Mouse (Mus musculus): ENCODE measurements at regions not wholly inside any gene's neighbourhood (a gene's known extent, or its start where the extent isn't known, plus 50 kb on each side); places are given as distances from the start of the nearest gene placed in this dataset.
"Not testable (repeated sequence)": the region's sequence is repeated elsewhere in the genome, so short reads cannot be mapped to it uniquely, and the experiment has no call there.

DNA sequence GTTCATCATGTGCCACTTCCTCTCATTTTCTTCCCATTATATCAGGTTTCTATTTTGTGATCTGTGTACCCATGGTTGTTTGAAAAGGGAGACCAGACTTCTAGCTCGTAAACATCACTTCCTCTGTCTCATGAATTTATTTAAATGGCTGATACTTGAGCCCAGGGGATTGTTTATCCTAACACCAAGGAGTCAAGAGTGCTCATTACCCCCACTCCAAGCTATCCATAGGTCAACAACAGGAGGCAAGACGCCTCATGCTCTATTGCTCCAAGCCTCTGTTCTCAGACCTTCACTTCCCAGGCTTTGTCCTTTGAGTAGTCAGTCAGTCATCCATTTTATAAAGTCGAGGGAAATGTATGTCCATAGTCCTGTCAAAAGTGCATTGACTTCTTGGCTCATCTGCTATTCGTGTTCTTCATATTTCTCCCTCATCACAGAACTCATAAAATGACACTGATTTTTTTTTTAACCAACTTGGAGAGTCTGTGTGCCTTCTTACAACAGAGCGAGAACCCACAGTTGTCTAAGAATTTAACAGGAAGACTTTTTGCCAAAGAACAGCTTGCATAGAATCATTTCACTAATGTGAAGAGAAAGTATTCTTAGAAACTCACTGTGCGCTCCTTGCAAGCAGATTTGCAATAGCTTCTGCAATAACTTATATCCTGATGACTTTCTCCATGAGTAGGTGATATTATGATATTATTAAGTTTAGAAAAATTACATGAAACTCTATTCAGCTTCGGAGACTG, 231.8 kb downstream of the Bmp2 start:
- no peak for ATAC-seq (ENCODE audit: low read depth)
- H3K9ac ChIP-seq (replicated peaks; ENCODE audit: low read depth, low read length): no peak overlapping the region
- no peak overlapping the region for H3K27ac ChIP-seq (ENCODE audit: low read depth, low read length)
- WGBS: 82% methylated on average over 7 of the region's 7 CpGs
- no peak overlapping the region for H3K4me2 ChIP-seq (ENCODE audit: low read depth, low read length)
- H3K4me3 ChIP-seq (ENCODE audit: low read depth, low read length): no peak overlapping the region
- H3K4me1 ChIP-seq (ENCODE audit: control insufficient read depth, insufficient read depth, low read length): no peaks in the 10 kb centered on the region
- H3K9me3 ChIP-seq (ENCODE audit: control insufficient read depth, low read length): no peaks in the 10 kb centered on the region
- H3K36me3 ChIP-seq (ENCODE audit: control insufficient read depth, insufficient read depth, low read length): no peaks in the 10 kb centered on the region
- H3K27me3 ChIP-seq (ENCODE audit: control insufficient read depth, insufficient read depth, low read length): no peaks in the 10 kb centered on the region

DNA sequence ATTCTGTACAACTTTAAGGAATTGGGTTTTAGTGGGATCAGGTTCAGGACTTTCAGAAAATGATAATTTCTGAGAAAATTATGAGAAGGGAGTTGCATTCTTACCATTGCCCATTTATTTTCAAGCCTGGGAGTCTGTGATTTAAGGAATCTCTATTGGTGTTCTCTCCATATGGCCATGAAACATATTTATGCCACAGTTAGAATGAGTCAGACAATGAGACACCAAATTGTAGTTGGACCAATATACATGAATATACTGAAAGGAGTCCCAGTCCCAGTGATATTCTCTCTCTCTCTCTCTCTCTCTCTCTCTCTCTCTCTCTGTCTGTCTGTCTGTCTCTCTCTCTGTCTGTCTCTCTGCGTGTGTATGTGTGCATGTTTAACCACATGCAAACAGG, 239.1 kb downstream of the Bmp2 start:
- Histone ChIP-seq H3K9me3 (ENCODE audit: control insufficient read depth, low read length) (no peaks in the 10 kb centered on the region), H3K9ac (replicated peaks; ENCODE audit: low read depth, low read length) (no peak overlapping the region), H3K27me3 (ENCODE audit: control insufficient read depth, insufficient read depth, low read length) (no peaks in the 10 kb centered on the region), H3K4me2 (ENCODE audit: low read depth, low read length) (no peak overlapping the region), H3K36me3 (ENCODE audit: control insufficient read depth, insufficient read depth, low read length) (no peaks in the 10 kb centered on the region), H3K4me1 (ENCODE audit: control insufficient read depth, insufficient read depth, low read length) (no peaks in the 10 kb centered on the region), H3K4me3 (ENCODE audit: low read depth, low read length) (no peak overlapping the region), H3K27ac (ENCODE audit: low read depth, low read length) (no peak overlapping the region)
- WGBS: 78% methylated on average over 1 of the region's 1 CpGs
- ATAC-seq (ENCODE audit: low read depth): no peak

DNA sequence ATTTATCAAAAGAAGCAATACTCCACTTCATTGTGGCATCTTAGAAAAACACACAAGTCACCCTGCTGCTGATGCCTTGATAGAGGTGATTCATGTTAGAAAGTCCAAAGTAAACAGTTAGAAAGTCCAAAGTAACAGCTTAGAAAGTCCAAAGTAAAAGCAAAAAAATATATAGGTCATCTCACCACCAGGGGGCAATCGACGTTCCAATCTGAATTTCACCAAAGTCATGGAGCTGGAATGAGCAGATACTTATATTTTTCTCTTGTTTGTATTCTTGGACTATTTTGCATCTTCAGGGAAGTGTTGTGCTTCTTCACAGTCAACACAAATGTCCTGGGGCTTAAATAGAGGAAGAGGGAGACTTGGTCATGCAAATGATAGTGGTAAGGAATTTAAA, 241.3 kb downstream of the Bmp2 start:
- no peak for ATAC-seq (ENCODE audit: low read depth)
- Histone ChIP-seq H3K4me3 (ENCODE audit: low read depth, low read length) (no peak overlapping the region), H3K4me2 (ENCODE audit: low read depth, low read length) (no peak overlapping the region), H3K27me3 (ENCODE audit: control insufficient read depth, insufficient read depth, low read length) (no peaks in the 10 kb centered on the region), H3K36me3 (ENCODE audit: control insufficient read depth, insufficient read depth, low read length) (no peaks in the 10 kb centered on the region), H3K9me3 (ENCODE audit: control insufficient read depth, low read length) (no peaks in the 10 kb centered on the region), H3K27ac (ENCODE audit: low read depth, low read length) (no peak overlapping the region), H3K9ac (replicated peaks; ENCODE audit: low read depth, low read length) (no peak overlapping the region), H3K4me1 (ENCODE audit: control insufficient read depth, insufficient read depth, low read length) (no peaks in the 10 kb centered on the region)
- 41% methylated on average over 2 of the region's 2 CpGs for WGBS

DNA sequence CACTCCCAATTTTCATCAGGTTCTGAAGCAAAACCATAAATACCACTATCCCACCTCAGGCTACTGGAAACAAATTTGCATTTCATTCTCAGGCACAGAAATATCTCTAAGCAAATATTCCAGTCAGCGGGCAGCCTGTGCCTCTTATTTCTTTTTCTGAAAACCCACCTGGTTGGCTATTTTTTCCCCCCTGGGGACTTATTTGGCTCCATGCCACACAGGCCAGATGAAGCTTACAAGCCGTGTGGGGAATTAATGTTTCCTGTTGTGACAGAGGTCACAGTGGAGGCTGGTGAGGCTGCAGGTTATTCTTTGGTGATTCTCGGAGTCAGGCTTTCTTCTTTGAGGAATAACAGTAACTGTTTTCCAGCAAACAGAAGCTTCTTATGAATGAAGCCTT, 250.7 kb downstream of the Bmp2 start:
- no peaks in the 10 kb centered on the region for H3K27me3 ChIP-seq (ENCODE audit: control insufficient read depth, insufficient read depth, low read length)
- H3K36me3 ChIP-seq (ENCODE audit: control insufficient read depth, insufficient read depth, low read length): no peaks in the 10 kb centered on the region
- no peak overlapping the region for H3K27ac ChIP-seq (ENCODE audit: low read depth, low read length)
- no peak overlapping the region for H3K4me3 ChIP-seq (ENCODE audit: low read depth, low read length)
- WGBS: 32% methylated on average over 3 of the region's 3 CpGs
- H3K4me1 ChIP-seq (ENCODE audit: control insufficient read depth, insufficient read depth, low read length): no peaks in the 10 kb centered on the region
- H3K4me2 ChIP-seq (ENCODE audit: low read depth, low read length): no peak overlapping the region
- ATAC-seq (ENCODE audit: low read depth): no peak
- no peaks in the 10 kb centered on the region for H3K9me3 ChIP-seq (ENCODE audit: control insufficient read depth, low read length)
- no peak overlapping the region for H3K9ac ChIP-seq (replicated peaks; ENCODE audit: low read depth, low read length)

DNA sequence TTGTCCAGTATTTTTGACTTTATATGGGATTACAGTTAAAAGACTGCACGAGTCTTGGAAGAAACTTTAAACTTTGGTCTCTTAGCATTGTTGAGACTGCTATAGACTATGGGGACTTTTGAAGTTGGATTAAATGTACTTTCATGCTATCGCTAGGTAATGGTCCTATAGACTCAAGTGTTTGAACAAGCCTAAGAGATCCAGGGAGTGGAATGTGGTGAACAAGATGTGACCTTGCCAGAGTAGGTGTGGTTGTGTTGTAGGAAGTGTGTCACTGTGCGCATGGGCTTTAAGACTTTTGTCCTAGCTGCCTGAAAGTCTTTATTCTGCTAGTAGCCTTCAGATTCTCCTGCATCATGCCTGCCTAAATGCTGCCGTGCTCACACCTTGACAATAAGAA, 269.5 kb downstream of the Bmp2 start:
- Histone ChIP-seq H3K9ac (replicated peaks; ENCODE audit: low read depth, low read length) (no peak overlapping the region), H3K27me3 (ENCODE audit: control insufficient read depth, insufficient read depth, low read length) (no peaks in the 10 kb centered on the region), H3K4me1 (ENCODE audit: control insufficient read depth, insufficient read depth, low read length) (no peaks in the 10 kb centered on the region), H3K36me3 (ENCODE audit: control insufficient read depth, insufficient read depth, low read length) (no peaks in the 10 kb centered on the region), H3K9me3 (ENCODE audit: control insufficient read depth, low read length) (no peaks in the 10 kb centered on the region), H3K4me2 (ENCODE audit: low read depth, low read length) (no peak overlapping the region), H3K27ac (ENCODE audit: low read depth, low read length) (no peak overlapping the region), H3K4me3 (ENCODE audit: low read depth, low read length) (no peak overlapping the region)
- 87% methylated on average over 4 of the region's 4 CpGs for WGBS
- no peak for ATAC-seq (ENCODE audit: low read depth)

DNA sequence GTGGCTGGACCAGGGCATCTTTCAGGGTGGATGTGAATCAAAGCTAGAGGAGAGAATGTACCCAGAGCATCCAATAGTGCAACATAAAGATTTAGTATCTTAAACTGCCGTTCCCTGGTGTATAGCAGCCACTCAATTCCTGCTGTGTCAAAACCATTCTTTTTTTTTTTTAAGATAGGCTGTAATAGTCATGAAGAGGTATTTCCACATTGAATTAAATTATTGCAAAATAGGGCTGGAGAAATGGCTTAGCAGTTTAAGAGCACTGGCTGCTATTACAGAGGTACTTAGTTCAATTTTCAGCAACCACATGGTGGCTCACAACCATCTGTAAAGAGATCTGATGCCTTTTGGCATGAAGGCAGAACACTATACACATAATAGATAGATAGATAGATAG, 277.4 kb downstream of the Bmp2 start:
- WGBS: 86% methylated on average over 1 of the region's 1 CpGs
- Histone ChIP-seq H3K27me3 (ENCODE audit: control insufficient read depth, insufficient read depth, low read length) (no peaks in the 10 kb centered on the region), H3K4me3 (ENCODE audit: low read depth, low read length) (no peak overlapping the region), H3K36me3 (ENCODE audit: control insufficient read depth, insufficient read depth, low read length) (no peaks in the 10 kb centered on the region), H3K4me2 (ENCODE audit: low read depth, low read length) (no peak overlapping the region), H3K9me3 (ENCODE audit: control insufficient read depth, low read length) (no peaks in the 10 kb centered on the region), H3K9ac (replicated peaks; ENCODE audit: low read depth, low read length) (no peak overlapping the region), H3K27ac (ENCODE audit: low read depth, low read length) (no peak overlapping the region), H3K4me1 (ENCODE audit: control insufficient read depth, insufficient read depth, low read length) (no peaks in the 10 kb centered on the region)
- ATAC-seq (ENCODE audit: low read depth): no peak

DNA sequence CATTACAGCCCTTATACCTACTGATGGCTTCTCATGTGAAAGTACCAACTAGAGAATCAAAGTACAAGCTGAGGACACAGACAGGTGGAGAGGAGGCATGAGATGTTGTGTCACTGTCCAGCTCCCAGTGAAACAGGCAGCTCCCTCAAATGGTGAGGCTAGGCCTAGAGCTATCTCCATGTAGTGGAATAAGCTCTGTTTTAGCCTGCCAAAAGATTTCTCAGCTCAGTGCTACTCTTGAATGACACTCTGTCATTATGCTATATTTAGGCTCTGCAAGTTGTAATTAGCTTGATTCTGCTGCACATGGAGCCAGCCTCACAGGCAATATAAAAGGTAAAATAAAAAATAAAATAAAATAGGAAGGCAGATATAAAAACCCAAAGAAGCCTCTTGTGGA, 298.5 kb downstream of the Bmp2 start:
- H3K4me3 ChIP-seq (ENCODE audit: low read depth, low read length): no peak overlapping the region
- ATAC-seq (ENCODE audit: low read depth): no peak

DNA sequence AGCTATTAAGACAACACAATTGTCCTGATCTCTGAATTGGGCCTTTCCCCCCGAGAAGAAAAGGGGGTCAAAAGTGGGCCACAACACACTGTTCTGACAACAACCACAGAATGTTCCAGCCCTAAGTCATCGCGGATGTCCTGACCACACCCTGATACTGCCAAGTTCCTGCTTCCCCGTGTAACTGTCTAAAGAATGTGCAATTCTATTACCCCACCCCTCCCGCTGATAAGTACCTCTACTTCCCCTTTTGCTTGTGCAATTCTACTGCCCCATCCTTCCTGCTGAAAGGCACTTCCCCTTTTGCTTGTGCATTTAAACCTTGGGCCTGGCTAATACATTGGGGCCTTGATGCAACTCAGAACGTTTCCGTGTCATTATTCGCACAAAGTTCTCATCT, 323.0 kb downstream of the Bmp2 start:
- not testable (repeated sequence) for ATAC-seq (ENCODE audit: low read depth); H3K4me2 ChIP-seq (ENCODE audit: low read depth, low read length); H3K27ac ChIP-seq (ENCODE audit: low read depth, low read length); H3K4me3 ChIP-seq (ENCODE audit: low read depth, low read length); H3K9me3 ChIP-seq (ENCODE audit: control insufficient read depth, low read length); H3K27me3 ChIP-seq (ENCODE audit: control insufficient read depth, insufficient read depth, low read length); H3K9ac ChIP-seq (replicated peaks; ENCODE audit: low read depth, low read length); H3K36me3 ChIP-seq (ENCODE audit: control insufficient read depth, insufficient read depth, low read length); H3K4me1 ChIP-seq (ENCODE audit: control insufficient read depth, insufficient read depth, low read length)
- WGBS: 89% methylated on average over 8 of the region's 8 CpGs

More for the DNA sequence above, 298.5 kb downstream of the Bmp2 start:
- no peaks in the 10 kb centered on the region for H3K36me3 ChIP-seq (ENCODE audit: control insufficient read depth, insufficient read depth, low read length)
- no peak overlapping the region for H3K4me2 ChIP-seq (ENCODE audit: low read depth, low read length)
- H3K9ac ChIP-seq (replicated peaks; ENCODE audit: low read depth, low read length): no peak overlapping the region
- H3K27ac ChIP-seq (ENCODE audit: low read depth, low read length): no peak overlapping the region
- no peaks in the 10 kb centered on the region for H3K4me1 ChIP-seq (ENCODE audit: control insufficient read depth, insufficient read depth, low read length)
- H3K27me3 ChIP-seq (ENCODE audit: control insufficient read depth, insufficient read depth, low read length): no peaks in the 10 kb centered on the region
- no peaks in the 10 kb centered on the region for H3K9me3 ChIP-seq (ENCODE audit: control insufficient read depth, low read length)

DNA sequence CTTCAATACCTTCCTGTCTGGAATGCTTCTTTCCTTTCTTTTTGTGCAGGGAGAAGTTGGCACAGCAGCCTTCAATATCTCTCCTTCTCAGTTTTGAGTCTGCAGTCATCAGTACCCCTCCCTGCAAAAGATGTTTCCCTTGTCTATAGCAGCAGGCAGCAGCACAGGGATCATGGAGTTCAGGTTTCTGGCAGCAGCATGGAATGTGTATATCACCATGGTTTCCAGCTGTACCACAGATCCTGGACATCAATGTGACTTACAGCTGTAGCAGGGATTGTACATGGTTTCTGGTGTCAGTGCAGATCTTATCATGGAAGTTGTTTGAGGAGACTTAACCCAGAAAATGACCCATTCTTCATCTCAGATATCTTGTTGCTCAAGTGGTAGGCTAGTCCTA, 331.7 kb downstream of the Bmp2 start:
- Histone ChIP-seq H3K4me1 (ENCODE audit: control insufficient read depth, insufficient read depth, low read length) (no peaks in the 10 kb centered on the region), H3K36me3 (ENCODE audit: control insufficient read depth, insufficient read depth, low read length) (no peaks in the 10 kb centered on the region), H3K27ac (ENCODE audit: low read depth, low read length) (no peak overlapping the region), H3K4me3 (ENCODE audit: low read depth, low read length) (no peak overlapping the region), H3K9ac (replicated peaks; ENCODE audit: low read depth, low read length) (no peak overlapping the region), H3K27me3 (ENCODE audit: control insufficient read depth, insufficient read depth, low read length) (no peaks in the 10 kb centered on the region), H3K9me3 (ENCODE audit: control insufficient read depth, low read length) (no peaks in the 10 kb centered on the region), H3K4me2 (ENCODE audit: low read depth, low read length) (no peak overlapping the region)
- no peak for ATAC-seq (ENCODE audit: low read depth)
